Mouse (Mus musculus) MEL (cell line): ENCODE results near the gene Rbm47.

ENCODE experiments used
- CTCF ChIP-seq, 3 experiments: IDR thresholded peaks in 2 of 3; conservative IDR thresholded peaks in 1 of 3; 2 replicates each; pipeline ENCODE4 v1.5.1; 2011 to 2012; ENCODE audit warnings: low read length in 3 of 3, low read depth in 2 of 3, mild to moderate bottlenecking in 2 of 3, improper control_type of control experiment in 1 of 3, inconsistent platforms in 1 of 3, mixed read lengths in 1 of 3, moderate library complexity in 1 of 3; ENCODE audit not compliant: control insufficient read depth in 1 of 3, insufficient read depth in 1 of 3, poor library complexity in 1 of 3, severe bottlenecking in 1 of 3
- MYC ChIP-seq: IDR thresholded peaks from 2 replicates; pipeline ENCODE4 v1.6.1; 2011; ENCODE audit warnings: low read depth, mild to moderate bottlenecking, low read length, improper control_type of control experiment, moderate library complexity
- ZKSCAN1 ChIP-seq: IDR thresholded peaks from 2 replicates; pipeline ENCODE4 v1.6.1; 2012; ENCODE audit warnings: low read depth, mild to moderate bottlenecking, inconsistent platforms, low read length, improper control_type of control experiment, moderate library complexity

GRCm38 (mm10) chr5:66125418-66125817, 47.5 kb downstream of the Rbm47 start:
- TF ChIP-seq ZKSCAN1 (no peak), CTCF (IDR thresholded peaks at IDR 0.05 in 2 of 3, conservative IDR thresholded peaks at IDR 0.05 in 1 of 3; ENCODE audit: control insufficient read depth in 1 of 3, insufficient read depth in 1 of 3, low read depth in 2 of 3, low read length in 3 of 3, poor library complexity in 1 of 3, severe bottlenecking in 1 of 3) (no peak), MYC (no peak)
